Mouse (Mus musculus) fat pad, adult 2 months (tissue): Measurements from ENCODE around the gene Runx1.

Experiments used
- DNase-seq: peaks from one replicate; pipeline ENCODE4 v3.0.0-alpha.2; 2011; ENCODE audit warnings: low read depth, low spot score; ENCODE audit errors: extremely low read depth

The Runx1 gene

GRCm38 (mm10) chr16:92826683-92827082 lies 734 bp upstream of the Runx1 start:
- DNase-seq, result no peak

- no peak for DNase-seq
Measured at GRCm38 (mm10) chr16:92825204-92825843, 625 bp downstream of the Runx1 start.

GRCm38 (mm10) chr16:92824723-92825203 lies 1.2 kb downstream of the Runx1 start:
- no peak for DNase-seq

DNA sequence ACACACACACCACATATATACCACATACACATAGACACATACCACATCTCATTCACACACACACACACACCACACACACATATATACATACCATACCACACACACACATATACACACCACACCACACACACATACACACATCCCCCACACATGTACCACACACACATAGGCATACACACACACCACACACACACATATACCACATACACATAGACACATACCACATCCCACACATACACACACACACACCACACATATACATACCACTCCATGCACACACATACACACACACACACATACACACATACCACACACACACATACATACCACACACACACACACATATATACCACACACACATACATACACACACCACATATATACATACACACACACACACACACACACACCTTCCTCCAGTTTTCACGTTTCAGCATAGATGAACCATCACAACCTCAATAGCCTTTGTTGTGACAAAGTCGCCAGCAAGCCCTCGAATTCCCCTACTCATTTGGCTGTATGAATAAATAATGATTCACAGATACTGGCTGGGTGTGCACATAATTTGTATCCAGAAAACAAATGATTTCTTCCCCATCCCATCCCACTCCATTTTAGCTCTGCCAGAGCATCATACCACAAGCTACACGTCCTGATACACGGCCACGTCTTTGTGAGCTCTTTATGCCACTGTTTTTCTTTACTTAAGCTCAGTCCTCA lies 1.8 kb downstream of the Runx1 start:
- no peak for DNase-seq

GRCm38 (mm10) chr16:92823381-92823862 lies 2.5 kb downstream of the Runx1 start:
- no peak for DNase-seq

GRCm38 (mm10) chr16:92822676-92823075 lies 3.3 kb downstream of the Runx1 start:
- no peak for DNase-seq

DNA sequence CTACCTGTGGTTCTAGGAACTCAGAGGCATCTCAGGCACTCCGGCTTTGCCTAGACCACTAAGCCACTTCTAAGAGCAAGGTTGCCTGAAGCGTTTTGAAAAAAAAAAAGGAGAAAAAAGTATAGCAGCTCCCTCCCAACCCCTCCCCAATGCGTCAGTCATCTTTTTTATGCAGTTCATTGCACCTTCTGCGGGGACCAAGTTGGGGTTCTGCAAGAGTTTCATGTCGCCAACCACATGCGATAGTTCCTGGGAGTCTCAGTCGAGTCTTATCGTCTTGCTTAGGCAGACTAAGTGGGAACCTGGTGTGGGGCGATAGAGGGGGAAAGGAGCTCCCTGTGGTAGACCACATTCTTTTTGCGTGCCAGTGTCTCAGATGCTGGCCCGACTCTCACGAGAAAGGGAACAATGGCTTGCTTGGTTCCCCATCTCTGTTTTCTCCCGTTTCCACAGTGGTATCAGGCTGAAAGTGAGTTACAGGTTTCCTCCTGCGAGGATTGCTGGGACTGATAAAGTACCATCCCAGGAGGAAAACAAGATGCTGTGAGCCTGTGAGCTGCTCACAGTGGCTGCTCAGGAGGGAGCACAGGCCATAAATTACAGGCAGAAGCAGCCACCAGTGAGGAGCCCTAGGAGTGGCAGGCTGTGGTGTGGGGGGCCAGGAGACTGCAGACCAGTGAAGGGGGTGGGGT lies 3.9 kb downstream of the Runx1 start:
- DNase-seq, result no peak

DNA sequence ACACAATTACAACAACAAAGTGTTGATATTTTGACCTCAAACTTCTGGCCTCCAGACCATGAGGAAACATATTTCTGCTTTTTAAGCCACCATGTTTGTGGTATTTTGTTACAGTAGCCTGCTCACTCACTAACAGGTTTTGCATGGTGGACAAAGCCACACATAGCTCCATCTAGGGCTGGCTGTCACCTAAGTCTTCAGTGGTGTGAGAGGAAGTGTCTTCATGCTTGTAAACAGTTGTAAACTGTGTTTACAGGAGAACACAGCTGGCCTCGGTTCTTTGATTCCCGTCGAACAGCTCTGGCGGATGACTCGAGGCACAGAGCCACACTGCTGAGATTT lies 4.4 kb downstream of the Runx1 start:
- DNase-seq, result no peak

GRCm38 (mm10) chr16:92820451-92820850 lies 5.5 kb downstream of the Runx1 start:
- no peak for DNase-seq

DNA sequence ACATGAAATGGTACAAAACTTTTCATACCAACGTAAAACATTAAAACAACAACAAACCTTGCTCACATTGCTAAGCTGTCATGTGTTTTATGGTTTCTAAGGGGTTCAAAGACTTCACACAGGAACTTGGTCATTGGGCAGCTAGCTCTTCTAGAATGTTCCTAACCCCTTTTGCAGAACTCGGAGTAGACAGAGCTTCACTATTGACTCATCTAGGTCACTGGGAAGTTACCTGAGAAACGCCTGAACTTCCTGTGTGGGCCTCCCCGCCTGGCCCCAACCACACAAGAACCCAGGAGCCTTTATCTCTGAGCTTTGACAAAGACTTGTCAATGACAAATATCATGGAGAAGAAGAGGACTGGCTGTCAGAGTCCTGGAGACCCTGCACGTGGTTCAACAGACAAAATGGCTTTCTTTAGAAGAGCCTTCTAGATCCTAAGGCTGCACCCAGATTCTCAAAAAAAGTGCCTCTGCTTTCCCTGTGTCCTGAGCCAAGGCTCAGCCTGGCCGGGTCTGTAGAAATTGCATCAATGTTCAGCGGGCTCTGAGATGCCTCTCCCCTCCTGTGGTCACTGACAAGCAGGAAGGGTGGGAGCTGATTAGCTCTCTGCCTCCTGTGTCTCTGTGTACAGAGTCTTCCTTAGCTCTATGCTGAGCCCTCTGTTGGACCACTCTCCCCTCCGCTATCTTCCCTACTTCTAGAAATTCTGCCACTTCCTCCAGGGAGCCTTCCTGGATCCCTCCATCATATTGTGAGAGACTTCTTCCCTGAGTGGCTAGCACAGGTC lies 7.3 kb downstream of the Runx1 start:
- DNase-seq, result no peak

DNA sequence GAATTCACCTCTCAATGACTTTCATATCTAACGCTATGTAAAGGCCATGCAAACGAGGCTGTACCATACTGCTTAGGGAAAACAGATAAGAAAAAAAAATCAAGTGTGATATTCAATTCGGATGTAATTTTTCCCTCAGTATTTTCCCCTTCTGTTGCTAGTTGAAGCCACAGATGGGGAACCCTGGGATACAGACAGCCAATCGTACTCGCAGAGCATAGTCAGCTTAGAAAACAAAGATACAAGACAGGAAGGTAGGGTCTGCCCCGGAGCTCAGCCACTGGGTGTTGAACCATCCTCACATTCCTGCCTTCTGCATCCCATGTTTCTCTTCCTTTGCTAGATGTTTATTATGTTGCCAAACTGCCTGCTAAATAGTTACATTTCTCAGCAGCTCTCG lies 9.9 kb downstream of the Runx1 start:
- no peak for DNase-seq

GRCm38 (mm10) chr16:92815195-92815527 lies 10.8 kb downstream of the Runx1 start:
- no peak for DNase-seq

- DNase-seq, result no peak
Measured at GRCm38 (mm10) chr16:92814366-92815194, 11.4 kb downstream of the Runx1 start.

DNA sequence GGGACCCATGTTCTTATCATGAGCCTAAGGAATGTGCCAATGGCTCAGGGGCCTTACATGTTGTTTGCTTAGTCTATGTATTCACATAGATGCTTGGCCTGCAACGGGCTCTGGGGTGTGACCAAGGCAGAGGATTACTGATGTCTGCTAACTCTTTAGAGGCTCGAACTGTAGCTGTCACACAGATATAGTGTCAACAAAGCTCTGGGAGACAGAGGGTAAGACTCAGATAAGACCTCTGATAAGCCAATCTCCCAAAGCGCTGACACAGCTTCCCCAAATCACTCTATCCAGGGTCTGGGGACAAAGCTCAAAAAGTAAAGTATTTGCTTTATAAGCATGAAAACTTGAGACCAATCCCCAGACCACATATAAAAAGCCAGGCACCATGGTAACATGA lies 13.5 kb downstream of the Runx1 start:
- no peak for DNase-seq

DNA sequence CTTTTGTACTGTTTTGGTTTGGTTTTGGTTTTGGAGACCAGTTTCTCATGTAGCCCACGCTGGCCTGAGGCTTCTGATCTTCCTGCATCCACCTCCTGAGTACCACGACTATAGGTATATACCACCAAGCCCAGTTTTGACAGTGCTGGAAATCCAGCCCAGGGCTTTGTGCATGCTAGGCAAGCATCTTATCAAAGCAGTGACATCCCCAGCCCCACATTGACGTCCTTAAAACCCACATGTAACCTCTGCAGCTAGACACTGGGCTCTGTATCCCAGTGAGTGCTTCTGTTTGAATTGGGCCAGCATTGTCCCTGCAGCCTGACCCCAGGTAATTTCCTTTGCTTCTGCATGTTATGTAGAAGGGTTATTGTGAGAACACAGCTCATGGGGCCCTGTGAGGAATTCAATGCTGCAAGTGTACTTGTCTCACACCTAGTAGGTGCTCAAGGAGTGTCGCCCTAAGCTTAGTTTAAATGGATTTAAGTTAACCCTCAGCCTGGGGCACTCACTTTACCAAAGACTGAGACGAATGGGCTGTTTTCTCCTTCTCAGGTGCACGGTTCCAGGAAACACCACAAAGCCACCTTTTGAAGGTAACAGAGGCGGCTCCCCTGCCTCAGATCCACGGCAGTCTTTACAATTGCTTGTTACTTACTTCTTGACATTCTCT lies 15.2 kb downstream of the Runx1 start:
- no peak for DNase-seq

DNA sequence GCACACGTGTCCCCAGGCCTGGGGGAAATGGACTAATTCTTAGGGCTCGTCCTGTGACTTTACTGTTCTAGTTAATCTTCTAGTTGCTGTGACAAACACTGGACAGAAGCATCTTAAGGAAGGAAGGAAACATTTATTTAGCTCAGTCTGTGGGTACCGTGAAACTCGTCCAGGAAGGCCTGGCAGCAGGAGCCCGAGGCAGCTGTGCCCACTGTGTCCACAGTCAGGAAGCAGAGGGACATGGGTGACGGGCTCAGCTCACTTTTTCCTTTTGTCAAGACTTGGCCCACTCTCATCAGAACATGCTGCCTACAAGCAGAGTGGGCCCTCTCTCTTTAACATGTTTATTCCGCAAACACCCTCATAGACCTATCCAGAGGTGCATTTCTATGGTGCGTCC lies 18.2 kb downstream of the Runx1 start:
- no peak for DNase-seq

GRCm38 (mm10) chr16:92803076-92803580 lies 22.8 kb downstream of the Runx1 start:
- no peak for DNase-seq

- no peak for DNase-seq
Measured at GRCm38 (mm10) chr16:92801567-92801966, 24.4 kb downstream of the Runx1 start.

GRCm38 (mm10) chr16:92800845-92801244 lies 25.1 kb downstream of the Runx1 start:
- no peak for DNase-seq

DNA sequence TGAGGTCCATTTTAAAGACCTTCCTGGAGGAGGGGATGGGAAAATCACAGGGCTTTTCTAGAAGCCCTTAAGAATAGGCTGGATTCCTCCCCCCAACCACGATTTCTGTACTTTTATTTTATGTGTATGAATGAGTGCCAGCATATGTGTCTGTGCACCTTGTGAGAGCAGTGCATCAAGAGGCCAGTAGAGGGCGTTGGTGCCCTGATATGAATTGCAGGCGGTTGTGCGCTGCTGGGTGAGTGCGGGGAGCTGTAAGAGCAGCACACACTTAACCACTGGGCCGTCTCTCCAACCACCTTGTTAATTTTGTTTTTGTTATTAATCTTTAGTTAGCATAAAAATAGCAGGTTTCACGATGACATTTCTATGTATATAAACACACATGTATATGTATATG lies 26.0 kb downstream of the Runx1 start:
- no peak for DNase-seq
